12 mouse cellular contexts compared by ENCODE assay signal in genomic region chr5:27060114-27060513, GRCm38 (mm10).
"Had no signal": no experiment of that assay in that cellular context is flagged by ENCODE, and none has a peak within 500 bp of the region (broad histone marks: within the 10 kb centered on the region; RNA-seq: fewer than 3 reads in every experiment).

No protein-coding gene starts in this region.

- H3K4me2 ChIP-seq: limb, embryonic 13.5 days; neural tube, embryonic 13.5 days had no signal

- ATAC-seq: intestine, postnatal 0 days had no signal

- DNase-seq: kidney, adult 9 months; kidney, postnatal 36 days; layer of hippocampus, adult 9-11 months; layer of hippocampus, postnatal 36 days; lung, adult 18-20 months; thymus, adult 18-20 months; thymus, postnatal 14 days had no signal

- H3K36me3 ChIP-seq: limb, embryonic 13.5 days; neural tube, embryonic 13.5 days had no signal

- H3K9me3 ChIP-seq: limb, embryonic 13.5 days; neural tube, embryonic 13.5 days had no signal

- H3K4me1 ChIP-seq: limb, embryonic 13.5 days had no signal

- H3K4me3 ChIP-seq: limb, embryonic 13.5 days; neural tube, embryonic 13.5 days had no signal

- H3K27me3 ChIP-seq: neural tube, embryonic 13.5 days had no signal

- H3K9ac ChIP-seq: limb, embryonic 13.5 days; liver, embryonic 14.5 days; neural tube, embryonic 13.5 days had no signal

- H3K27ac ChIP-seq: kidney, postnatal 0 days; limb, embryonic 13.5 days; liver, embryonic 14.5 days; neural tube, embryonic 13.5 days had no signal
